Mouse (Mus musculus): ENCODE data around the gene Oip5. TPM values are rescaled to one million over a fixed set of nuclear protein-coding genes. Genes with fewer than 3 reads are reported as not detected.
"Not testable (repeated sequence)": the region's sequence is repeated elsewhere in the genome, so short reads cannot be mapped to it uniquely, and the experiment has no call there.

Gene Oip5
- polyA plus RNA-seq, 1 experiment from 2014 or later = 27.8 TPM

- no peak overlapping the region for H3K4me3 ChIP-seq (ENCODE audit: low read depth, low read length)
Observed at GRCm38 (mm10) chr2:119621302-119621701, 3.0 kb upstream of the Oip5 start.

GRCm38 (mm10) chr2:119619002-119619401 lies 733 bp upstream of the Oip5 start:
- peak overlapping the region; percentile 87 for H3K4me3 ChIP-seq (ENCODE audit: low read depth, low read length)
- not testable (repeated sequence) for H3K27me3 ChIP-seq (ENCODE audit: insufficient read depth, low read length); DNase-seq; H3K36me3 ChIP-seq (ENCODE audit: insufficient read depth); ATAC-seq (ENCODE audit: insufficient read depth); H3K9me3 ChIP-seq (ENCODE audit: low read depth, low read length)
- 8% methylated on average over 6 of the region's 6 CpGs for WGBS
- H3K4me2 ChIP-seq = peak overlapping the region; percentile 76
- H3K4me1 ChIP-seq (ENCODE audit: insufficient read depth) = peaks cover 12% of the 10 kb centered on the region; the same call in 1 of the 2 replicates
- H3K27ac ChIP-seq (ENCODE audit: low read depth) = peak overlapping the region; percentile 16; the same call in 1 of the 2 replicates
- H3K9ac ChIP-seq = peak overlapping the region; percentile 55

More at GRCm38 (mm10) chr2:119621302-119621701, 3.0 kb upstream of the Oip5 start:
- no peak overlapping the region for H3K27ac ChIP-seq (ENCODE audit: low read depth)
- DNase-seq = no peak
- no peak overlapping the region for H3K9ac ChIP-seq
- peaks cover 25% of the 10 kb centered on the region for H3K36me3 ChIP-seq (ENCODE audit: insufficient read depth)
- 97% methylated on average over 2 of the region's 2 CpGs for WGBS
- peaks cover 12% of the 10 kb centered on the region; the same call in 1 of the 2 replicates for H3K4me1 ChIP-seq (ENCODE audit: insufficient read depth)
- TF ChIP-seq CTCF (IDR thresholded peaks at IDR 0.05; ENCODE audit: low read depth) = no peak
- H3K9me3 ChIP-seq (ENCODE audit: low read depth, low read length) = no peaks in the 10 kb centered on the region
- no peak for ATAC-seq (ENCODE audit: insufficient read depth)
- H3K4me2 ChIP-seq = peak overlapping the region; percentile 42
- no peaks in the 10 kb centered on the region for H3K27me3 ChIP-seq (ENCODE audit: insufficient read depth, low read length)

GRCm38 (mm10) chr2:119617841-119618198 lies 449 bp downstream of the Oip5 start:
- ATAC-seq (ENCODE audit: insufficient read depth) = no peak
- no peaks in the 10 kb centered on the region for H3K36me3 ChIP-seq (ENCODE audit: insufficient read depth)
- H3K27me3 ChIP-seq (ENCODE audit: insufficient read depth, low read length) = no peaks in the 10 kb centered on the region
- TF ChIP-seq CTCF (IDR thresholded peaks at IDR 0.05; ENCODE audit: low read depth) = no peak
- H3K9me3 ChIP-seq (ENCODE audit: low read depth, low read length) = no peaks in the 10 kb centered on the region
- H3K4me1 ChIP-seq (ENCODE audit: insufficient read depth) = peaks cover 12% of the 10 kb centered on the region; the same call in 1 of the 2 replicates
- WGBS = 0% methylated on average over 13 of the region's 13 CpGs
- peak; percentile 57 for DNase-seq
- peak overlapping the region; percentile 74 for H3K9ac ChIP-seq
- H3K4me3 ChIP-seq (ENCODE audit: low read depth, low read length) = peak overlapping the region; percentile 87
- H3K4me2 ChIP-seq = peak overlapping the region; percentile 68
- peak overlapping the region; percentile 76; the same call in 1 of the 2 replicates for H3K27ac ChIP-seq (ENCODE audit: low read depth)

- DNase-seq = no peak
- 80% methylated on average over 4 of the region's 4 CpGs for WGBS
- Histone ChIP-seq H3K27ac (ENCODE audit: low read depth) (no peak overlapping the region), H3K4me3 (ENCODE audit: low read depth, low read length) (no peak overlapping the region), H3K27me3 (ENCODE audit: insufficient read depth, low read length) (no peaks in the 10 kb centered on the region), H3K36me3 (ENCODE audit: insufficient read depth) (peaks cover 84% of the 10 kb centered on the region), H3K4me2 (no peak overlapping the region), H3K9me3 (ENCODE audit: low read depth, low read length) (no peaks in the 10 kb centered on the region), H3K9ac (no peak overlapping the region), H3K4me1 (ENCODE audit: insufficient read depth) (no peaks in the 10 kb centered on the region)
- ATAC-seq (ENCODE audit: insufficient read depth) = no peak
- TF ChIP-seq CTCF (IDR thresholded peaks at IDR 0.05; ENCODE audit: low read depth) = no peak
Observed at GRCm38 (mm10) chr2:119607023-119607422, 11.2 kb downstream of the Oip5 start.

- Histone ChIP-seq H3K36me3 (ENCODE audit: insufficient read depth) (peaks cover 86% of the 10 kb centered on the region), H3K4me2 (no peak overlapping the region), H3K4me3 (ENCODE audit: low read depth, low read length) (no peak overlapping the region), H3K4me1 (ENCODE audit: insufficient read depth) (no peaks in the 10 kb centered on the region), H3K27ac (ENCODE audit: low read depth) (no peak overlapping the region), H3K9me3 (ENCODE audit: low read depth, low read length) (no peaks in the 10 kb centered on the region), H3K9ac (no peak overlapping the region), H3K27me3 (ENCODE audit: insufficient read depth, low read length) (no peaks in the 10 kb centered on the region)
- TF ChIP-seq CTCF (IDR thresholded peaks at IDR 0.05; ENCODE audit: low read depth) = no peak
- DNase-seq = no peak
- ATAC-seq (ENCODE audit: insufficient read depth) = no peak; the same call in 1 of the 2 replicates
- 87% methylated on average over 6 of the region's 6 CpGs for WGBS
Observed at GRCm38 (mm10) chr2:119605361-119605973, 12.8 kb downstream of the Oip5 start.

GRCm38 (mm10) chr2:119603909-119604308 lies 14.4 kb downstream of the Oip5 start:
- ATAC-seq (ENCODE audit: insufficient read depth) (no peak), DNase-seq (no peak)
- Histone ChIP-seq H3K27ac (ENCODE audit: low read depth) (no peak overlapping the region), H3K4me1 (ENCODE audit: insufficient read depth) (no peaks in the 10 kb centered on the region), H3K4me3 (ENCODE audit: low read depth, low read length) (no peak overlapping the region), H3K9ac (no peak overlapping the region), H3K9me3 (ENCODE audit: low read depth, low read length) (no peaks in the 10 kb centered on the region), H3K27me3 (ENCODE audit: insufficient read depth, low read length) (no peaks in the 10 kb centered on the region), H3K36me3 (ENCODE audit: insufficient read depth) (peaks cover 88% of the 10 kb centered on the region), H3K4me2 (no peak overlapping the region)
- WGBS = 43% methylated on average over 2 of the region's 2 CpGs
- no peak for TF ChIP-seq CTCF (IDR thresholded peaks at IDR 0.05; ENCODE audit: low read depth)

GRCm38 (mm10) chr2:119602488-119602887 lies 15.8 kb downstream of the Oip5 start:
- Histone ChIP-seq H3K4me3 (ENCODE audit: low read depth, low read length) (no peak overlapping the region), H3K4me2 (no peak overlapping the region), H3K27me3 (ENCODE audit: insufficient read depth, low read length) (no peaks in the 10 kb centered on the region), H3K4me1 (ENCODE audit: insufficient read depth) (no peaks in the 10 kb centered on the region), H3K36me3 (ENCODE audit: insufficient read depth) (peaks cover 87% of the 10 kb centered on the region), H3K9me3 (ENCODE audit: low read depth, low read length) (no peaks in the 10 kb centered on the region), H3K27ac (ENCODE audit: low read depth) (no peak overlapping the region), H3K9ac (no peak overlapping the region)
- DNase-seq (no peak), ATAC-seq (ENCODE audit: insufficient read depth) (no peak)
- 41% methylated on average over 1 of the region's 1 CpGs for WGBS
- no peak for TF ChIP-seq CTCF (IDR thresholded peaks at IDR 0.05; ENCODE audit: low read depth)

GRCm38 (mm10) chr2:119601575-119601974 lies 16.7 kb downstream of the Oip5 start:
- H3K9me3 ChIP-seq (ENCODE audit: low read depth, low read length); H3K9ac ChIP-seq; H3K27ac ChIP-seq (ENCODE audit: low read depth); H3K4me1 ChIP-seq (ENCODE audit: insufficient read depth); H3K4me3 ChIP-seq (ENCODE audit: low read depth, low read length); H3K4me2 ChIP-seq; DNase-seq; H3K27me3 ChIP-seq (ENCODE audit: insufficient read depth, low read length); ATAC-seq (ENCODE audit: insufficient read depth): not testable (repeated sequence)
- 50% methylated on average over 3 of the region's 3 CpGs for WGBS
- peaks cover 90% of the 10 kb centered on the region for H3K36me3 ChIP-seq (ENCODE audit: insufficient read depth)
